Mouse (Mus musculus) testis, postnatal 14 days (tissue): Measurements from ENCODE around the gene Parp1.
"Not testable (repeated sequence)": the region's sequence is repeated elsewhere in the genome, so short reads cannot be mapped to it uniquely, and the experiment has no call there.

ENCODE experiments used
- DNase-seq: peaks from one replicate; pipeline ENCODE4 v3.0.0; 2021; ENCODE audit warnings: low spot score

Parp1 gene

DNA sequence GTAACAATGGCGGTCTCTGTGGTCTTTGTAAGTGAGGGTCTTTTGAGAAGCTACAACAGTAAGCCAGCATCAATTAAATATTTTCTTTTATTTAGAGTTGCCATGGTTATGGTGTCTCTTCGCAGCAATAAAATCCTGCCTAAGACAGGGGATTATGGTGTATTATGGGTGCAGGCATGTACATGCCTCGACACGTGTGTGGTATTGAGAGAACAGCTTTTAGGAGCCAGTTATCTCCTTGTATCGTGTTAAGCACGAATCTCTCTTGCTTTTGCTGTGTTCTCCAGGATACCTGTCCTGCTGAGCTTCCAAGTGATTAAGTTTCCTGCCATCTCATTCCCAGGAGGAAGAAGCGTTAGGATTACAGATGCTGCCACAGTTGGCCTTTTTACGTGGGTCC lies 9.3 kb upstream of the Parp1 start:
- no peak for DNase-seq

DNA sequence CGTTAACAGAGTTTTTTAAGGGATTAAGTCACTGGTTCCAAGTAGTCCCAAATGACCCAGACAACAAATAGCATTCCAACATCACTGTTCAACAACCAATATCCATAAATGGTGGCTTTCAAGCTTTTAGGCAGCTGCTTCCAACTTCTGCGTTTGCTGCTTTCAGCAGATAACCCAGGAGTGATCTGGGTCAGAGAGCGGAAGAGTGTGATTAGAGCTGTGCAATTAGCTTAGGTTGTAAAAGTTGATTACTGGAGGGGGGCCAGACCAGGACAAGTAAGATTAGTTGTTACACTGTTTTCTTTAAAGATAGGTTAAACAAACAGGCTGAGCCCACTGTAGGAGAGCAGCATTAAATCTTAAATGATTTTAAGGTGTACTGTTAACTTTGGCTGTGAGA lies 7.5 kb upstream of the Parp1 start:
- DNase-seq: no peak

DNA sequence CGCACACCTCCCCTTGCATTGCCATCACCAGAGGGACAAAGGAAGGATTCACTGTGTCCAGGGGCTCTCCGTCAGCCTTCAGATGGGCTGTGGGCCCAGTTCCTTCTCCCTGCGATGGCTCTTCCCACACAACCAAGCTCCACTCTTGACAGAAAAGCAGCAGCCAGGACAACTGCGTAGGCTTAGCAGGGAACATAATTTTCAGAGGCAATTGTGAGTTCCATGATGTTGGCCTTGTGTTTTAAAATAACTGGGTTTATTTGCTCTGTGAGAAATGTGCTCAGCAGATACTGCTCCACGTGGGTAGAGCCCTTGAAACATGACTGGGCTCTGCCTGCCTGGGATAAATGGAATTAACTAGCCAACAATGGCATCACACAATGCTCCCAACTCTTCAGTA lies 3.8 kb upstream of the Parp1 start:
- DNase-seq: no peak

DNA sequence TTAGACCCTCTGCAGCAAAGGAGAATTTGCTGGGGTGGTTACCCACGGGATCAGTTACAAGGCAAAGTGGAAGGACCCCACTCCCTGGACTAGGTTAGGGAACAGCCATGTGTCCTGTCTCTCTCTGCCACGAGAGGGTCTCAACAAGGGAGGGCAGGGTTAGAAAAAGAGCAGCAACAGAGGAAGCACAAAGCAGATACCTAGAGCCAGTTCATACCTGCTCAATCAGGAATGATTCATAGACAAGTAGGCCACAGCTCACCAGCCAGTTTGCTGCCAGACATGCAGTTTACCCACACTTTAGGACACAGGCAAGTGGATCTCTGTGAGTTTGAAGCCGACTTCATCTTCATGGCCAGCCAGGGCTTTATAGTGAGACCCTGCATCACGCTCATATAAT lies 963 bp upstream of the Parp1 start:
- DNase-seq: no peak

DNA sequence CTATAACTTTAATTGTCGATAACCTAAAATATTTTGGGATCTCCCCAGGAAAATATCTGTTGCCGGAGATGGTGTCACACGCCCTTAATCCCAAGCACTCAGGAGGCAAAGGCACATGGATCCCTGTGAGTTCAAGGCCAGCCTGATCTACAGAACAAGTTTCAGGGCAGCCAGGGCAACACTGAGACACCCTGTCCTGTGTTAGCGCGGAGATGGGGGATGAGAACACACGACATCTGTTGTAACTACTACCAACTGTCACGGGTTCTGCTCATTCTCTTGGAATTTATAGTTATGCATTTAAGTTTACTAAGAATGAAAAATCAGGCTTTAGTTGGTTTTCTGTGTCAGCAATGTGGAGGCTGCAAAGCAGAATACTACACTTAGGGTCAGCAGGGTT lies 476 bp upstream of the Parp1 start:
- DNase-seq: no peak

DNA sequence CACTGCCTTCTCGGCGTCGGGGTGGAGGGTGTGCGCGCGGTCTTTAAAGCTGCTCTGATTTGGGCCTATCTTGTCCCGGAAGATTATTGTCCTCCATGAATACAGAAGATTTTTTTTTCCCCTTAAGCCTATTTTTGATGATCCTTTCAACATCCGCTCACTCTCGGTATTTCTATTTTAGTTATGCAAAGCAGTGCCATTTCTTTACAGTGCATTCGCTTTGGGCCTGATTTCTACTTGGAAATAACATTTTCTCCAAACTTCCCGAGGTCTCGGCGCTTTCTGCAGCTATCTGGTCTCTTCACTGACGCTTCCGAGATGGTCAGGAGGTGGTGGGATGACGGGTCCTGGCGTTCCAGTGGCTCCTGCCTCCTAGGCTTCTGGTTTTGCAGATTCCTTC lies 729 bp downstream of the Parp1 start:
- DNase-seq: no peak

DNA sequence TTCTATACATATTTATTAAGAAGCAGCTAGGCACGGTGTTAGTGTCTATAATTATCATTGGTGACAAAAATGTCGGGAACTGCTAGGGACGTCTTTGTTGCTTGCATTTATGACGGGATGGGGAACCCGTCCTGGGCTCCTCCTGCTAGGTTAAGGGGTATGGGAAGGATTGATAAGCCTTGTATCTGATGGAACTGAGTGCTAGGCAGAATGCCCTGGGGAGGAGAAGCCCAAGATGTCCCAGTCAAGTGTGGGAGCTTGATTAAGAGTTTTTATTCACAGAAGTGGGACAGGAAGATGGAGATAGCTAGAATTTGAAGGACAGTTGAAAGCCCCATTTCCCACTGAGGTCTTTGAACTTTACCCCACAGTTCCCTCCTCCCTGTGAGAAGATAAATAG lies 1.5 kb downstream of the Parp1 start:
- DNase-seq: no peak

DNA sequence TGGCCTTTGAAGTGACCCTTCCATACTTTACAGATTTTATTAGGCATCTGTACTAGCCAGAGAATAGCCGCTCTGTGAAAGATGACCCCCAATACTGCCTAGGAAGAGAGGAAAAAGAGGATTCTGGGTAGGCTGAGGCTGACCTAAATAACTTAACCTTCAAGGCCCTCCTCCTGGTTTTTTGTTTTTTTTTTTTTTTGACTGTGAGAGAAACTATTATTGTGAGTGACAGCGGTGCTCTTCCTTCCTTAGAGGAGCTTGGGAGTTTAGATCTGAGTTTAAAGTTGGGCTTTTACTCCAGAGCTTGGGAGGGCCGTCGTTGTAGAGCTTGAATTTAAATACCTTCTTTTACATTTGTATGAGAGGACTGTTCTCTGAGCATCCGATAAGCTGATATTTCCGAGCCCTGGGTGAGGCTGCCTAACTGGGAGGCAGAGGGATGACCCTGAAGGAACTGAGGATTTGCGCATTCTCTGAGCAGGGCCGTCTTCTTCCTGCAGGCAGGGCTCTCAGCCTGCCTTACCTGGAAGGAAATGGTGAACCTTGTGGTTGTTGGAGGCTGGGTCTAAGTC lies 2.4 kb downstream of the Parp1 start:
- no peak for DNase-seq

DNA sequence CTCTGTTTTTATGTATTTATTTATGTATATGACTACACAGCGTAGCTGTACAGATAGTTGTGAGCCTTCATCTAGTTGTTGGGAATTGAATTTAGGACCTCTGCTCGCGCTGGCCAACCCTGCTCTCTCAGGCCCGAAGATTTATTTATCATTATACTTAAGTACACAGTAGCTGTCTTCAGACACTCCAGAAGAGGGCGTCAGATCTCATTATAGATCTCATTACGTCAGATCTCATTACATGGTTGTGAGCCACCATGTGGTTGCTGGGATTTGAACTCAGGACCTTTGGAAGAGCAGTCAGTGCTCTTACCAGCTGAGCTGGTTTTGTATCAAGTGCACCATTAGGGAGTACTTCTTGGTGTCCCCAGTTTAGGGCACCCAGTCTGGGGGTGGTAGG lies 3.0 kb downstream of the Parp1 start:
- DNase-seq: not testable (repeated sequence)

DNA sequence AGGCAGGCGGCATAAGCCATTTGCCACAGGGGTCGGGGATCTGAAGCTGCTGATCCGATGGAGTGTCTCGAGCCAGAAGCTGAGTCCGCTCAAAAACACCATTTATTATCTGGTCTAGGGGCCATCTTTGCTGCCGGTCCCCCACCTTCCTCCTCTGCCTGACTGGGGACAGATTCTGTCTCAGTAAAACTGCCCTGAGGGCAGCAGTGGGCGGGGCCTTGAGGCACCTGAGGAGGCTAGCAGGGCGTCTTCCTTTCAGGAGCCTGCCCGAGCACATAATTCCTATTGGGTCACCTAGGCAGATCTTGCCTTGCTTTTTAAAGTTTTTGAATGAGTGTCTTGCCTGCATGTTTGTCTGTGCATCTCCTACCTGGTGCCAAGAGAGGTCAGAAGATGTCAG lies 3.4 kb downstream of the Parp1 start:
- no peak for DNase-seq

DNA sequence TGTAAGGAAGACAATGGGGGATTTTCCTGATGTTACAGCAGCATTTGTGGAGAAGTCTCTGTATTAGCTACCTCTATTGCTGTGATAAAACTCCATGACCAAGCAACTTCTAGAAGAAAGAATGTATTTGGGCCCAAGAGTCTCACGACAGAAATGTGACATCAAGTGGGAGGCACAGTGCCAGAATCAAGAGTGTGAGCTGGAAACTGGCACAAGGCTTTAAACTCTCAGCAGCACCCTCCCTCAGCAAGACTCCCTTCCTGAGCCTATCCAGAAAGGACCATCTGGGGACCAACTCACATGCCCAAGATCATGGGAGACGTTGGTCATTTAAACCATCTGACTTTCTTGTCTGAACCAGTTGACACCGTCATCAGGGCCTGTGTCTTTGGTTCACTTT lies 7.8 kb downstream of the Parp1 start:
- DNase-seq: no peak

DNA sequence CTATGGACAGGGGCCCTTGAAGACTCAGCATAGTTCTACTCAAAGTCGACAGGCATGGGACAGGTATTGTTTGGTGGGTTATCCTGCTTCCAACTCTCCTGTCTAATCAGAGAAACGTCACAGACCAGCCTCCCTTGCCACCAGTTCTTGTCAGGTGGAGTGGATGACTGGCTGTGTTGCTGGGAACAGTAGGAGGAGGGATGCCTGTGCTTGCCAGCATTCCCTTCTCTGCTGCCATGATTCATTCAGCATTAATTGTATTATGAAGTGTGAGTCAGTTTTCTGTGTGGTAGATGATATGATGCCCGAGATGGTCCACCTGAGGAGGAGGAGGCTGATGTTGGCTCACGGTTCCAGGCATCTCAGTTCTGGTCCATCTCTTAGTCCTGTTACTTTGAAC lies 9.1 kb downstream of the Parp1 start:
- no peak for DNase-seq

DNA sequence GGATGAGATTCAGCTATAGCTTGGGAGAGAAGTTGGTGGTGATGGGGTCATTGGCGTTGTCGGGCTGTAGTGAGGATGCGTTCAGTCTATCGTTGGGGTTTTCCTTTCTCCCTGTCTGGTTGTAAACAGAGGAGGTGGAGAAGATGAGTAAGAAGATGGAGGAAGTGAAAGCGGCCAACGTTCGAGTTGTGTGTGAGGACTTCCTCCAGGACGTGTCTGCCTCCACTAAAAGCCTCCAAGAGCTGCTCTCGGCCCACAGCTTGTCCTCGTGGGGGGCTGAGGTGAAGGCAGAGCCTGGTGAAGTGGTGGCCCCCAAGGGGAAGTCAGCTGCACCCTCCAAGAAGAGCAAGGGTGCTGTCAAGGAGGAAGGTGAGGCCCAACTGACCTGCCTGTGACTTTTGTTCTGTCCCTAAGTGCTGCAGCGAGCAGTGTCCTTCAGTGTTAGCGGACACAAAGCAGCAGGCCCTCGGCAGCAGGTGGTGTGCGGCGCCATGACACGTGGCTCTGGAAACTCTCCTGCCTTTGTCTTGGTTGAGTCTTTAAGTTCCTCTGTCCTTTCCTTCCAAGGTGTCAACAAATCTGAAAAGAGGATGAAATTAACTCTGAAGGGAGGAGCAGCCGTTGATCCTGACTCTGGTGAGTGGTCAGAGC lies 19.2 kb downstream of the Parp1 start:
- no peak for DNase-seq

DNA sequence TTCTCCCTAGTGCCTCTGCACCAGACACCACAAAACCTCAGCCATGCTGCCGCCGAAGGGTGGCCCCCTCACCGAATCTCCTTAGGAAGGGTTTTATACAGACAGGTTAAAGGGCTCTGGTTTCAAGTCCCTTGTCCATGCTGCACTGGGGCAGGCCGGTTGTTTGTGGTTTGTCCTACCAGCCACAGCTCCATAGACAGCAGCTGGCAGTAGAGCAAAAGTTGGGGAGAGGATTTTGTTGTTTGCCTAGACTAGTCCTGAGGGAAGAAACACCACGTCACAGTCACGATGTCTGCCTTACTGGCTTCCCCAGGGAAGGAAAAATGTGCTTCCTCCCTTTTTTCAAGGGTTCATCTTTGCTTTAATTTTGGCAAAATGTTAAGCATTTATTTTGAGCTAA lies 31.9 kb downstream of the Parp1 start:
- DNase-seq: no peak

DNA sequence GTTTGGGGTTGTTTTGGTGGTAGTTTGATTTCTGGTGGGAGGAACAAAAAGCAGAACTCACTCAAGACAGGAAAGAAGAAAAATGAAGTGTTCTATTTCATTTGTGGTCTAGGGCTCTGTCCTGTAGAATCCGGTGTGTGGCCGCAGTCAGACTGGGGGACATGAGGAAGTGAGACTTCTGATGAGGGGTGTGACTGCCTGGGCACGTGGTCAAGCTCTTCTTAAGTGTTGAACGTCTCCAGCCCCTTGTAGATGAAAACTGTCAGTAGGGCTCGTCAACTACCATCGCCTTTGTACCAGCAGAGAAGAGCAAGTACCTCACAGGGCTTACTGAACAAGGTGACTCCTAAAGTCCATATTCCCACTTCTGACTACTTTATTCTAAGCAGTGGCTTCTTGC lies 33.1 kb downstream of the Parp1 start:
- no peak for DNase-seq

DNA sequence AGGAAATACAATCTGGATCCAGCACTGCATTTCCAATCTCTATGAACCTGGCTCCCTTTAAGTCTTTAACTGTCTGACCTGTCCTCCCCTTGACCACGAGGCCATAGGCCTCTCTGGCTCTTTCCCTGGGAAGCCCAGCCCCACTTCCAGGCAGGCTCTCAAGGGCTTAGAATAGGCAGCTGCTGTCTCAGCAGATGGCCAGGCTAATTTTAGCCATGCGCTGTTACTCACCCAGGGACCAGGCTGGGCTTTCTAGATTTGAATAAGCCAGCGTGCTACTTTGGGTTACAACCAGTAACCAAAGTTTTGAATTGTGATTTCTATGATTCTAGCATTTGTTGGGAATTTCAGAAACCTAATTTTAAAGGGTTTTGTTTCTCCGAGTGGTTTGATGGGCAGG lies 35.9 kb downstream of the Parp1 start:
- DNase-seq: no peak

DNA sequence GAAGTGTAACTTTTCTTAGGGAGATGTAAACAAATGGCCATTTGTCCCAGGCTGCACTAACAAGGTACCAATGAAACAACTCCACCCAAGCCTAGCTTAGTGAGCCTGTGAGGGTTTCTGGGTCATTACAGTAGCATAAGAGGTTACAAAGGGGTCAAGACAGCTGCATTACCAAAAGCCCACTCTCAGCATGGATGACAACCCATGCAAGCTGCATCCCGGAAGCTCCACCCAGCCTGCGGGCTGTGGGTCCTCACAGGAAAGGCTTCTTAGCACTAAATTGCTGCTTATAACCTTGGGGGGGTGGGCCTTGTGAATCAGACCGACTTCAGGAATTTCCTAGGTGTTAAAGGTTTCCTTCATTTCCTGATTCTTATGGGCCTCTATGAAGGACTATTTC lies 37.4 kb downstream of the Parp1 start:
- no peak for DNase-seq

DNA sequence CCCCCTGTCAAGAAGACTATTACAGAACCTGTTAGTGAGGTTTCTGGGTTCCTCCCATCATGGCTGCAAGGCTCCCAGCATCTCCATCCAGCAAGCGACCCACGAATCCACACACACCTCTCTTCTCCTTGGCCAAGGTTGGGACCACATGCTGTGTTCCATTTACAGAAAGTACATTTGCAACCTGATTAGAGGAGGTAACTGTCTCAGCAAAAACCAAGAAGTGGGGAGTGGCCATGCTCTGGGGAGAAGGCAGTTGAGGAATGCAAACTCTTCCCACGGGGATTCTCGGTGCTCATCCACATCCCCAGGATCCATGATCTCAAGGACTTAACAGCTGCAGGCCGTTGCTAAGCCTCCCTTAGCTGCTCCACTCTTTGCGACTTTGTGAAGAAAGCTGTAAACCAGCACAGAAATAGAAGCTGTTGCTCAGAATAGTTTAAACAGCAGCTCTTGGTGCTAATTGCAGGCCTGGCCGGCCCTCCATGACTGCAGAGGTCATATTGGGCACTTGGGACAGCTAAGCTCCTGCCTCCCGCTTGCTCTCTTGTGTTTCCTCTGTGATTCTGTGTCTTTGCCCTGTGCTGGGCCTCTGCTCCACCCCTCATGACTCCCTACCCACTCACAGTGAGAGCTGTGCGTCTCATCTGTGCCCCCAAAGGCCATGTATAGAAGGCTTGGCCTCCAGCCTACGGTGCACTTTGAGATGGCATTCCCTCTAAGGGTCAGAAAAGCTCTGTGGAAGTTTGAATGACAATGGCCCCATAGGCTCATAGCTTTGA lies 38.3 kb downstream of the Parp1 start:
- DNase-seq: no peak

DNA sequence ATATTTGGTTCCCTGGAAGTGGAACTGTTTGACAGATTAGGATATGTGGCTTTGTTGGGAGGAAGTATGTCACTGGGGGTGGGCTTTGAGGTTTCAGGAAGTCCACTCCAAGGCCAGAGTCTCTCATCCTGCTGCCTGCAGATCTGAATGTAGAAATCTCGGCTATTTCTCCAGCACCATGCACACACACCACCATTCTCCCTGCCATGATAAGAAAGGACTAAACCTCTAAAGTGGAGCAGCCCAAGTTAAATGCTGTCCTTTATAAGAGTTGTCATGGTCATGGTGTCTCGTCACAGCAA lies 38.8 kb downstream of the Parp1 start:
- no peak for DNase-seq

DNA sequence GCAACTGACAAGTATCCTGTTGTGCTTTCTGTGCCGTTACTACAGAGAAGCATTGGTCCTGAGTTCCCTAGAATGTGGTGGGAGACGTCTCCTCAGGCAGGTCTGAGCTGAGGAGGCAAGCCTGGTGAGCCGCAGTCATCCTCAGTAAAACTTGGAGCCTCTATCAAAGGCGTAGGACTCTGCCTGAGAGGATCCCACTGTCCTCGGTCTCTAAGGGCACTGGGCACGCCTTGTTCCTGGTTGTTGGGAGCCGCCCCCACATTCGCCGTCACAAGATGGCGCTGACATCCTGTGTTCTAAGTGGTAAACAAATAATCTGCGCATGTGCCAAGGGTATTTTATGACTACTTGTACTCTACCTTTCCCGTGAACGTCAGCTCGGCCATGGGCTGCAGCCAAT lies 43.1 kb downstream of the Parp1 start:
- DNase-seq: not testable (repeated sequence)

DNA sequence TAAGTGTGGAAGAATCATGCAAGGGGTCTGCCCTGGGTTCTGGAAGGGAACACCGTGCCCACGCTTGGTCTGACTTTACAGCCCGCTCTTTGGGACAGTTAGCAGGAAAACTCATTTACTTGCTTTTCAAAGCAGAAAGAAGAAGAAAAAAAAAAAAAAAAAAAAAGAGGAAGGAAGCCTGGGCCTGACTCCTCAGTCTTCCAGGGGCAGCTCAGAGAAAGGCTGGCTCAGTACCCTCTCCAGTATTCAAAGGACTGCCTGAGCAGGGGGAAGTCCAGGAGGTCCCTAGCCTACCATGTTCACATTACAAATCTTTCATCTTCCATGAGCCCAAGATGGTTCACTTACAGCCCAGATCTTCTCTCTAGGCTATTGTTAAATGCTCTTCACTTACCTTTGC lies 48.0 kb downstream of the Parp1 start:
- no peak for DNase-seq

DNA sequence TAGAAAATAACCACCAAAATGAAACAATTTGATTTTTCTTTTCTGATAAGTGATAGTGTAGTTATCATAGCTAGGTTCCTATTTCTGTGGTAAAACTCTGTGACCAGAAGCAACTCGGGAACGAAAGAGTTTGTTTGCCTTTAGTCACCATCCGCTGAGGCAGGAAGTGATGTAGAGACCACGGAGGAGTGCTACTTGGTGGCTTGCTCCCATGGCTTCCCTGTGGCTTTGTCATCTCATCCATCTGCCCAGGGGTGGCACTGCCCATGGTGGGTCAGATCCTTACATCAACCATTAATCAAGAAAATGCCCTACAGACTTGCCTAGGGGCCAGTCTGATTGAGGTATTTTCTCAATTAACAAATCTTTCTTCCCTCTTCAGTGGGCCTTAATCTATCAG lies 53.7 kb downstream of the Parp1 start:
- no peak for DNase-seq

DNA sequence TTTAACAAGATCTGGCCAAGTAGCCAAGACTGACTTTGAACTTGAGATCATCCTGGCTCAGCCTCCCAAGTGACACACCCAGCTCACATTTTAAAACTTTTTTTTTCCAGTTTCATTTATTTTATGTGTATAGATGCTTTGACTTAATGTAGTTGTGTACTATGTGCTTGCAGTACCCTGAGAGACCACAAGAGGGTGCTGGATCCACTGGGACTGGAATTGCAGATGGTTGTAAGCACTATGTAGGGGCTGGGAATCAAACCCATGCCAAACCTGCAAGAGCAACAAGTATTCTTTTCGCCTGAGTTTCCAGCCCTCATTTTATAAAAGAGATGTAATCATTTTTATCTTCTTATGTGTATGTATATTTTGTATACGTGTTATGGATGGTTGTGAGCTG lies 55.2 kb downstream of the Parp1 start:
- peak; percentile 66 for DNase-seq

DNA sequence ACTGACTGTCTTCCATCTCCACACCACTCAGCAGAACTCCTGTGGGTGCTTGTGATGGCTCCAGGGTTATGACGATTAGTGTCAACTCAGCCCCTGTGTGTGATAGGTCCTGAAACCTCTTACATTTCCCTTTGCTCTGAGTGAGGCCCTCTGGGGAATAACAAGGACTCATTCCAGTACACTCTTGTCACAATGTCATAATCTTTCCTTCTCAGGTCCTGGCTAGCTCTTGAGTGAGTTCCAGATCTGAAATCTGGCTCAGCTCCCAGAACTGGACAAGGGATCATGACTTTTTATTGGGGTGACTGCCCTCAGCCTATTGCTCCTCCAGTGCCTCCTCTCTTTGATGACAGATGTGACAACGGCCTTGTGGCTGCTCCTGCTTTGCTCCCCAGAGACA lies 57.4 kb downstream of the Parp1 start:
- DNase-seq: peak; percentile 40
